19 mouse cellular contexts compared by ENCODE assay signal in the genomic region with DNA sequence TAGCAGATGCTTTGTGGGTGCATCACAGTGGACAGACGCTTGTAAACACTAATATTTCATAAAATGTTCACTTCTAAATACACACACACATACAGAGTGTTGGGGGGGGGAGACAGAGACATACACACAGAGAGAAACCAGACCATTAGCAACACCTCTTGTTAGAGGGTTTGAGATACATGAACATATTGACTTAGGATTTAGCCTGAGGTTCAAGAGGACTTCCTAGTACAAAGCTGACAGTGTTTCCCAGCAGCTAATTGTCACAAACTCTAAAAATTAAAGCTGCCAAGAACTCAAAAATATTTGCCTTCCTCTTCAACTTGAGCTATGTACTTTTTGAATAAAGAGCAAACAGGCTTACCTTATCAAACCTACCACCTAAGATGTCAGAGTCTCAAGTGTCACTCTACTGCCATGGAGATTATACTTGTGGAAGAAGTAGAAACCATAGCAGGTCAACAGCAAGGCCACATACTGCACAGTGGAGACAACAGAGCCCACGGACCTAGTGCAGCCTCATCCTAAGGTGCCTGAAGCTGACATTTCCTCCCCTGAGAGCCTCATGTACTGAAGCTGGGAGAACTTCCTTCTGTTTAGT.
"Had no signal": no experiment of that assay in that cellular context is flagged by ENCODE, and none has a peak within 500 bp of the region (broad histone marks: within the 10 kb centered on the region; RNA-seq: fewer than 3 reads in every experiment).

No protein-coding gene starts in this region.

- H3K9me3 ChIP-seq: liver, embryonic 13.5 days; liver, embryonic 15.5 days; midbrain, embryonic 10.5 days; midbrain, embryonic 12.5 days; neural tube, embryonic 13.5 days; neural tube, embryonic 15.5 days; stomach, embryonic 15.5 days had no signal

- DNase-seq: liver, embryonic 13.5 days; liver, postnatal 0 days; midbrain, embryonic 14.5 days; retina, postnatal 1 day; right cerebral cortex, adult 18-20 months; right cerebral cortex, postnatal 25 days; right cerebral cortex, postnatal 4 days; thymus, adult 2 months; thymus, postnatal 25 days; thymus, postnatal 4 days had no signal

- ATAC-seq: liver, postnatal 0 days; midbrain, embryonic 16.5 days had no signal

- H3K4me3 ChIP-seq: liver, embryonic 13.5 days; liver, embryonic 15.5 days; midbrain, embryonic 10.5 days; midbrain, embryonic 12.5 days; myocyte; neural tube, embryonic 13.5 days; neural tube, embryonic 15.5 days; stomach, embryonic 15.5 days had no signal

- H3K4me2 ChIP-seq: liver, embryonic 11.5 days; liver, embryonic 13.5 days; liver, embryonic 15.5 days; midbrain, embryonic 12.5 days; neural tube, embryonic 13.5 days; neural tube, embryonic 15.5 days; stomach, embryonic 15.5 days had no signal

- H3K4me1 ChIP-seq: liver, embryonic 13.5 days; liver, embryonic 15.5 days; midbrain, embryonic 10.5 days; midbrain, embryonic 12.5 days; neural tube, embryonic 13.5 days; neural tube, embryonic 15.5 days; stomach, embryonic 15.5 days had no signal

- H3K27me3 ChIP-seq: liver, embryonic 13.5 days; liver, embryonic 15.5 days; midbrain, embryonic 12.5 days; neural tube, embryonic 13.5 days; neural tube, embryonic 15.5 days; stomach, embryonic 15.5 days had no signal

- H3K27ac ChIP-seq: liver, embryonic 13.5 days; liver, embryonic 15.5 days; midbrain, embryonic 10.5 days; midbrain, embryonic 12.5 days; neural tube, embryonic 13.5 days; neural tube, embryonic 15.5 days had no signal

- H3K36me3 ChIP-seq: liver, embryonic 13.5 days; liver, embryonic 15.5 days; stomach, embryonic 15.5 days had no signal

- H3K9ac ChIP-seq: liver, embryonic 13.5 days; liver, embryonic 15.5 days; liver, postnatal 0 days; midbrain, embryonic 12.5 days; neural tube, embryonic 13.5 days; neural tube, embryonic 15.5 days; stomach, embryonic 15.5 days had no signal
